Mouse (Mus musculus) granulocyte monocyte progenitor cell, adult 5-6 weeks (primary cell): ENCODE measurements around the gene Uap1. TPM values are rescaled to one million over a fixed set of nuclear protein-coding genes. Genes with fewer than 3 reads are reported as not detected.

Source experiments
- ATAC-seq: replicated peaks from 2 replicates; pipeline ENCODE4 v1.8.0; 2016; ENCODE audit warnings: mild to moderate bottlenecking, moderate TSS enrichment, inconsistent platforms; ENCODE audit not compliant: poor library complexity, severe bottlenecking
- total RNA-seq, 2 experiments: library from RNA; stranded (forward) in 1 of 2; stranded (reverse) in 1 of 2; fragments of 200-712, 200-1000 nt in 1 of 2; fragments of >200 nt in 1 of 2; fragmentation: Nextera tagmentation in 1 of 2; gene quantifications; 2 replicates each; pipeline ENCODE4 v1.2.3; 2014 to 2017

Gene Uap1
- total RNA-seq (2014; fragmentation: Nextera tagmentation): 48.9 and 49.5 TPM in 2 replicates
- 74.7 and 144 TPM in 2 replicates for total RNA-seq (2017)

DNA sequence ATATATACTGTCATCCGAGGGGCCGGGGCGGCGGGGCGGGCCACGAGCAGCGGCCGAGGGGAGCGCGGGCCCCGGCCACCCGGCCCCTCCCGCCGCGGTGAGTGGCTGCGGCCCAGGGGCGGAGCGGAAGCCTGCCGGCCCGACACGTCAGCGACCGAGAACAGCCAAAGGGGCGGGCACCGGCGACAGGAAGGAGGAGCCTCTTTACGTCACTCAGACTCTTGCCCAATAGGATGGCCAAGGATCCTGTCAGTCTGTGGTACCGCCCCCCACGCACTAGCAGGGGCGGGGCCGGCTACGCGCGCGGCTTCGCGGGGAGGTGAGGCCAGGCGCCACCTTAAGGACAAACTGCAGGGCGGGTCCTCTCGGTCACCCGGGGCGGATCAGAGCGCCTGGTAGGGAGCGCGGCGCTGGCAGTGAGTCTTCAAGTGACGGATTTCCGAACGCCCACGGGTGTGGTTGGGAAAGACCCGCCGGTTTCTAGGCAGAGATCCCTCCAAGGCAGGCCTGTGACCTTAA lies at the start of gene Uap1:
Gene Uap1, minus strand, starts transcription at position 144 of the 519 bp plus-strand sequence.
- ATAC-seq: peak; percentile 85

DNA sequence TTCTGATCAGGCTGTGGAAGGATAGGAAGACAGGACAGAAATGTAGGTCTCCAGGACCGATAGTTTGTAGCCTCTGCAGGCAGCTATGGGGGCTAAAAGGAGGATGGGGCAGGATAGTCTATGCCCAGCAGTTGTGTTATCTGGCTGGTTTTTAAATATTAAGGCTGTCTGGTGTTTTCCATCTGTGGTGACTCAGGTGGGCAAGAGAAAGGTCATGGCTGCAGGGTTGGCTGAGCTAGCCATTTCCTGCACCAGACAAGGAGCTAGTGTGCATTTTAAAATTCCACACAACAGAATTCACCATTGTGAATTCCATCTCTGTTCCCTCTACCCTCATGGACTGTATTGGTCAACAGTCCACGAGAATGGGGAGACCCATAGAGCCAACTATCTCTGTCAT lies 48.5 kb upstream of the Uap1 start:
- no peak for ATAC-seq

DNA sequence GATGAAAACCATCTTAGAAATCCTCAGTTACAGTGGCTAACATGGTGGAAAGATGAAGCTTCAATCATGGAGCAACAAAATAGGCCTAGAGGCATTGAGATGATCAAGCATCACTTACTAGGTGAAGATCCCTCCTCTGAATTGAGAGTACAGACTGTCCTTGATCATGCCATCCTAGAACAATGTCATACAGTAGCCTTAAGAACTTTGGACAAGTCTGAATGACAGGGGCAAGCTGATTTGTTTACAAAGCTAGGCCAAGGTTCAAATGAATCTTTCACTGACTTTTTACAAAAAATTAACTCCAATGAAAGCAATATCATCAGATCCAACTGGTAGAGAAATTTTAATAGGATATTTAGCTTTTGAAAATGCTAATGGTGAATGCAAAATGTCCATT lies 45.6 kb upstream of the Uap1 start:
- ATAC-seq: no peak

DNA sequence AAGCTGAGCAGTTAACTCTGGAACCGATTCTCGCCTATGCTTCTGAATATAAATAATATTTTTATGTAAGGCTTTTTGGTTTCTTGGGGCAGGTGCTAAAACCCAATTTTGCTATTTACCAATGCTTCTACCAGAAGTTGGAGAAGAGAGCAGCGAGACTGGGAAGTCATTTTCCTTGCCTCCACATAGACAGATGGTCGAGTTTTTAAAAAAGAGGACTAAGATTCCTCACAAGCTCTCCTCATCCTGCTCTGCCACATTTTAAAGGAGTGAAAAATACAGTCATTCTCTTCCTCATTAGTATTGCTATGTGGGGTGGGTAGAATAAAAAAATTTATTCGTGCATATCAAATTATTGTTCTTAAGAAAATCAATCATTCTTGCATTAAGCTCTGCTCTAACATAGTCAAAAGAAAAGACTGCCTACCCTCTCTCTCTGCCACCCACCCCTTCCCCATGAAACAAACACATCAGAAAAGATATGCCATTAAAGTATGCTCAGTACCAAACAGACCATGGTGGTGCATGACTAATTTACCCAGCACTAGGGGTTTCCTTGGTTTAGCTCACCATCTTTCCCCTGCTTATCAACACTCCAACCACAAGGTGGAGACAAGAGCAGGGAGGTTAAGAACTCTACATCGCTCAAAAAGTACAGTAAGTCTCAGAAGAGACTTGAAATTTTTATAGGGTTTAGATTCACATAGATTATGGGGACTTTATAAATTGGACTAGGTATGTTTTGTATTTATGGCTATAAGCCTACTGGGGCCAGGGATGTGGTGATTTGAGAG lies 43.5 kb upstream of the Uap1 start:
- peak; percentile 76 for ATAC-seq

DNA sequence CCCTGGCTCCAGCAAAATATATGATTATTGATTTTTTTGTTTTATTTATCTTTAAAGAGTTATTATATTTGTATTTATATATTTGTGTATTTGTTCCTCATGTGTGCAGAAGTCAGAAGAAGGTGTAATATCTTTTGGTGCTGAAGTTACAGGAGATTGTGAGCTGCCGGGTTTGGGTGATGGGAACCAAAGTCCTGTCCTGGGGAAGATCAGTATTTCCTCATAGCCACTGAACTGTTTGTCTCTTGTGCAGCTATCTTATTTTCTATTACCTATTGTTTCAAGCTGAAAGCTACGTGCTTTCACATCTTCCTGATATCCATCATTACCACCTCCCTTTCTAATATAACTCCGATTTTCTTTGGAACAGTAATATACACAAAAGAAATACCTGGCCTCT lies 40.8 kb upstream of the Uap1 start:
- no peak for ATAC-seq

DNA sequence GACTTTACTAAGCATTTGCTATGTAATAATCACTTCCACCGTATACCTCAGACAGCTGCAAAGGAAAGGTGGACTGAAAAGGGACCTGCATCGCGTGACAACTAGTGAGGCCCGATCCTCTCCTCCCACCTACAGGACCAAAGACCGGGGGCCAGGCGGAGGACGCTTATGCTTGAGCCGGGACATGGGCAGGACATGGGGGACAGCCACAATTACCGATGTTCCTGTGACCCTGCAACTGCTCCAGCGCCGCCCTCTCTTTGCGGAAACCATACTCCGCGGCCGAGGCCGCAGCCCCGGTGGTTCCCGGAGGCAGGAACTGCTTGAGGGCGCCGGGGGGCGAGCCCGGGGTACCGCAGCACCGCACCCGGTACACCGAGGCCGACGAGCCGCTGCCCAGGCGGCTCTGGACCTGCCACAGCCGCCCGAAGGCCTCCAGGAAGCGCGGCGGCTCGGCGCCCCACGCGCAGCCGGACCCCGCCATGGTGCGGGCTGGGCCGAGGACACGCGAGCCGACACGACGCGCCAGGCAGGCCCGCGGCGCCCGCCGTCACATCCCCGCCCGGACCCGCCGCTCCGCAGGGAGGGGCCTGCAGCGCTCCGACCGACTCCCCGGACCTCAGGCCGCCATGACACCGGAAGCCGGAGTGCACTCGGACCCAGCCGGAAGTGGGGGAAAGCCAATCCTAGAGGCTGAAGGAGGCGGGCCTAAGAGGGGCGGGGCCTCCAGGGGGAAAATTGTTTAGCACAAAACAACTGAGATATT lies 40.2 kb upstream of the Uap1 start, which contains the start of gene Uhmk1:
Gene Uhmk1, minus strand, starts transcription at position 641 of the 766 bp plus-strand sequence.
- ATAC-seq: peak; percentile 94

DNA sequence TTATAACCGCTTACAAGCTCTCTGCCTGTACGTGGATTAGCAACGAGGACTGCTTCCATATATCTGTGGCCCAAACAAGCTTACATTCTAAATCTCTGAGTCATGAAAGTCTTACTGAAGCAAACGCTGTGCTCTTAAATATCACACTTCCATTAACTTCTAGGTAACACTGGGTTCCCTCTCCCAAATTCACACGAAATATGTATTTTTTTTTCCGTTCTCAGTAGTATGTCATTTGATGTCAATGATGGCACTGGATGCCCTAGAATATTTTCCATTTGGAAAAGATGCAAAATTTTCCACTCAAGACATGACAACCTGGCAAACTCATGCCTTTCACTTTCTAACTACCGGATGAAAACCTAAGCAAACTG lies 39.6 kb upstream of the Uap1 start:
- no peak for ATAC-seq

DNA sequence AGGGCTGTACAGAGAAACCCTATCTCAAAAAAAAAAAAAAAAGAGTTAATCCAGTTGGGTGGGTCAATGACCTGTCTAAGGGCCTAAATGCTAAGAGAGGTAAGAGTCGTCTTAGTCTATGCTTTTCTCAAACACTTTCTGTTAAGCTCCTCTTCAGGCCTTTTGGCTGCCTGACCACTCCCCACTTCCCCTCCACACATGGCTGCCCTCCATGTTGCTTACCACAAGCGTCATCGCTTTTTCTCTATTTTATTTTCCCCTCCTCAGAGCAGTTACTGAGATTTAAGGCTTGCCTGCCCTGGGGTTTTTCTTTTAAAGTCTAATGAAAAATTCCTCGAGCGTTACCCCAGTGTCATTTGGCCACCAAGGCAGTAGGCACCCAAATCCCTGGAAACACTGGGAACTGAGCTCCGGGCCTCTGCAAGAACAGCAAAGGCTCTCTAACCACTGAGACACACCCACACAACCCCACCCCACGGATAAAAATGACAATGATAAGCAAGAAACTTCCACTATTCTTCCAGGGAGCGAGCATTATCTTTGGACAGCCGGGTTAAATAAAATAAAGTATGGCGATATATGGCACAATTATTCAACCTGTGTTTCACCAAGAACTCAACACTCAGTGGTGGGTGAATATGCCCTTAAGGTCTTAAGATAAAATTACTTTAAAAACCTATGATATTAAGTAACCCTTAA lies 38.6 kb upstream of the Uap1 start:
- ATAC-seq: no peak

DNA sequence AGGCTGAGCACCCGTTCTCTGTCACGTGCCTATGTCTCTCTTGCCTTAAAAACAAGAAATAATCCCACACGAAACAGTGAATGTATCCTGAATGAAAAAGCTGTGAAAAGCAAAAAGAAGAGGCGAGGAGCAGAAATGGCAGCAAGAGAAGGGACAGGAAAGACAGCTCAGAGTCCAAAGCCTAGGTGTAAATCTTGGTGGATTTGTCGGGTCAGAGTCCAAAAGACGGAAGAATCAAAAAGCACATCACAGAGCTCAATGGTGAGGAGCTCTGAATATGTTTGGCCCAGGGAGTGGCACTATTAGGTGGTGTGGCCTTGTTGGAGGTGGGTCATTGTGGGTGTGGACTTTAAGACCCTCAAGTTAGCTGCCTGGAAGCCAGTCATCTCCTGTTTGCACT lies 31.6 kb upstream of the Uap1 start:
- ATAC-seq: no peak

DNA sequence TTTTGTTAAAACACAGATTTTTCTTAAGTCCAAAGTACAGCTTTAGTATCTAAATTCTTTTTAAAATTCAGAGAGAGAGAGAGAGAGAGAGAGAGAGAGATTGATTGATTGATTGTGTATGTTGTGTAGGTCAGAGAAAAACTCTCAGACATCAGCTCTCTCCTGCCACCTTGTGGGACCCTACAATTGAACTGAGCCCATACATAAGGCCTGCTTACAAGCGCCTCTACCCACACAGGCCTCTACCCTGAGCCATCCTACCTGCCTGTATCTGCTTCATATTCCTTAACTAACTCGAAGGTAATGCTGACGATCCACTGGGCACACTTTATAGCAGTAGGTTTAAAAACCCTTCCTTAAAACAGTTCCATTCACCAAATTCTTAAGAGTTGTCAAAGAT lies 25.6 kb upstream of the Uap1 start:
- ATAC-seq: 0 out of 2 replicates have a peak, but pooled peaks have one; percentile 27

DNA sequence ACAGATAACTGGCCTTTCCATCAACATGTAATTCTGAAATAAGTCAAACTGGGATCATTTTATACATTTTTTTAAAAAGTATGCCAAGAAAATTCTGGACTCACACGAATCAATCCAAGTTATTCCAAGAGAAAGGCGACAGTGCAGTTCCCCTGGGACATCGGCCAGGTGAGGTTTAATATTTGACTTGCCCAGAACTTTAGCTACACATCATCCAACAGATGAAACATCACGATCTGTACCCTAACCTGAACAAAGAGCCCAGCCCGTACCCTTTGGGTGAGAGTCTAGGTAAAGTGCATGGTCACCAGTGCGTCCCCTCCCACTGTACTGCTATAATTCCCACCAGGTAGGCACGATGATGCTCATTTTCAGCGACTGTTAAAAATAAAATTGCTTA lies 21.5 kb upstream of the Uap1 start:
- ATAC-seq: no peak

DNA sequence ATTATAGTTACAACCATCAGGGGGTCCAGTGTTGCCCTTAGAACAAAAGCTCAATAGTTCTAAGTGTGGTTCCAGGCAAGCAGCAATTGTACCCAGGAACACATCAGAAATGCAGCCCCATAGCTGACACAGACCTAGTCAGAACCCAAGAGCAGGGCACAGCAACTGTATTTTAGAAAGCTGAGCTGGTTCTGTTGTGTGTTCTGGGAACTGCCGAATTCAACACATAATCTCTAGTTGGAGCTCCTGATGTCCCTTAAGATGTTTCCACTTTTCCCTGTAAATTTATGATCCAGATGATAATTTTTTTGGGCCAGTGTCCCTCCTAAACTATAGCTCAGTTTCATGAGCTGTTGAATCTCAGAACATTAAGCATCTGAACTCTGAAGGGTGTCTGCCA lies 17.2 kb upstream of the Uap1 start:
- ATAC-seq: no peak

DNA sequence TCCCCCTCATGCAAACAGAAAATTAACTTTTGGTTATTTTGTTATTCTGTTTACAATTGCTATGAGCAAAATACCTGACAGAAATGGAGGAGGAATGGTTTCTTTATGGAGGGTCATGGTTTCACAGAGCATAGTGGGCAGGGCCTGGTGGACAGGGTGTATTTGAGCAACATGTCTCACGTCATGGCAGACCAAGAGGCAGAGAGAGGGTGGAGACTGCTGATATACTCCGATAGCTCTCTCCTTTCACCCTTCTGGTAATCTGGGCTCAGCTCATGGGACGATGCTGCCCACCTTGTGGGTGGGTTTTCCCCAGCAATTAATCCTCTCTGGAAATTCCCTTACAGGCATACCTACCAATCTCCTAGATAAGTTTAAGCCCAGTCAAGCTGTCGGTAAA lies 15.5 kb upstream of the Uap1 start:
- ATAC-seq: no peak

DNA sequence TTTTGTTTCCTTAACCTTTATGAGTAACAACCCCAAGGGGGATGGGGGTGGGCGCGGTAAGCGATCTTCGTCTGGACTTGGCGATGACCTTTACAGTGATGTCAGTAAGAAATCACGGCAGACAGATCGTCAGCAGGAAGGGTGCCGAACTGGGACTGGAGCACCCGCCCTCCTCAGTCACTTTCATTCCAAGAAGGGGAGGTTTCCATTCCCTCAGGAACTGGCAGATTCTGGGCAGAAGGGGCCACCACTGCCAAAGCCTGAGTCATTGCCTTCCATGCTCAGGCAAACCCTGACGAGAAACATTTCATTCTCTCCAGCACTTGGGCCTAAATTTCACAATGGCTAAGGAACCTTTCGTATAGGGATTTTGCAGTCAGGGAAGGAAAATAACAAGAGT lies 13.8 kb upstream of the Uap1 start:
- no peak for ATAC-seq

DNA sequence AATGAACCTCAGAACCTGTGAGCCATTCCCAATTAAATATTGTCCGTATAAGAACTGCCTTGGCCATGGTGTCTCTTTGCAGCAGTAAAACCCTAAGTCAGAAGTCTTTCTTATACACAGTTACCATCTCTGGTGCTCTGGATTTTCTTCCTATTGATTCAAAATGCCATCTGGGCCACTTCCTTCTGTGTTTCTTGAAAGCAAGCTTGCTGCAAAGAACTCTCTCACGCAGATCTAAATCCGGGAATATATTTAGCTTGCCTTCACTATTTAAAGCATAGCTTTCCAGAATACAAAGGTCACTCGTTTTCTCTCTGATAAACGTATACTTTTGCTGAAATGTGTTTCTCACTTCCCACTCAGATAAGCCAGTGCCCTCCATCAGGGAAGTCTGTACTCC lies 11.8 kb upstream of the Uap1 start:
- ATAC-seq: no peak

DNA sequence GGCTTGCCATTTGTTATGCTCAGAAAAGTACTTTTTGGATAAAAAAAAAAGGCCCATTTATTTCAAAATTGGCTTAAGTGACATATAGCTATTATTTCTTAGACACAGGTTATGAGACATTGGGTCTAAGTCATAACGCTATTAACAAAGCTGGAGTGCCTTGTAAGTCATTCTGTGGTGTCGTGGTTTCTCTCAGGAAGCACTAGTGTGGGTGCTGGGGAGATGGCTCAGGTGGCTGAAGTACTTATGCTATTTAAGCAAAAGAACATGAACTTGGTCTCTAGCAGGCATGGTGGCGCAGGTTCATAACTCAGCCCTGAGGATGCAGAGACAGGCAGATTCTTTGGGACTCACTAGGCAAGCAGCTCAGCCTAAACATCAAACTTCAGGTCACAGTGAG lies 10.4 kb upstream of the Uap1 start:
- no peak for ATAC-seq

DNA sequence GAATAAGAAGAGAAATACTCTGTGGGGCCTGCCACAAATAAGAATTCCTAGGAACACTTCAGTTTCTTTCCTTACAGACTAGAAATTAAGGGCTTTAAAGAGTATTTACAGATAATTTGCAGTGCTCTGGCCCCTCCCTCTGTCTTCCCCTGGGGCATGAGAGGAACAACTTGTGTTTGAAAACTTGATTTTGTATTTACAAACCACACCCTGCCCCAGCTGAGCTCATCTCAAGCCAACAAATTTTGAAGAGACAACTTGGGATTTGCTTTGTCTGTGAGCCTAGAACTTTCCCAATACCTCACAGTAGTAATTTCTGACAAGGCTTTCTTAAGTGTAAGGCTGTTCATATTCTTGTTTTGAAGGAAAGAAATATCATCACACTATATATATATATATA lies 7.9 kb upstream of the Uap1 start:
- no peak for ATAC-seq

DNA sequence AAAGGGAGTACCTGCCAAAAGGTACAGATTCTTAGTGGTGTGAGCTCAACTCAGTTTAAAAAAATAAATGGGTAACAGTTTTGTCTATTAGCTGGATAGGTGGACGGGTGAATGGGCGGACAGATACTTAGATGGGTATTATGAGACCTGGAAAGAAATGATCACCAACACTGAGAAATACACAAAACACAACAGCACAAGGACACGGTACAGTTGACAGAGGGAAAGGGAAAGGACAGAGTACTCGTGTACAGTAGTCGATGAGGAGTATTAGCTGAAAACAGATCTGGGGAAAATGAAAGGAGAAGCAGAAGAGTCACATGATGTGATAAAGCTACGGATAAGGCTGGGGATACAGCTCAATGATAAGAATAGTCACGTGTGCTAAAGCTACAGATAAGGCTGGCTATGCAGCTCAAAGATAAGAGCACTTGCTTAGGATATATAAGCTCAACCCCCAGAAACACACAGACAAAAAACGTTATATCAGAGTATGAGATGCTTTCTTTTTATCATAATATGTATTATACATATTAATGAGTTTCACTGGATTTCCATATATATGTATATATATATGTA lies 2.0 kb upstream of the Uap1 start:
- no peak for ATAC-seq

DNA sequence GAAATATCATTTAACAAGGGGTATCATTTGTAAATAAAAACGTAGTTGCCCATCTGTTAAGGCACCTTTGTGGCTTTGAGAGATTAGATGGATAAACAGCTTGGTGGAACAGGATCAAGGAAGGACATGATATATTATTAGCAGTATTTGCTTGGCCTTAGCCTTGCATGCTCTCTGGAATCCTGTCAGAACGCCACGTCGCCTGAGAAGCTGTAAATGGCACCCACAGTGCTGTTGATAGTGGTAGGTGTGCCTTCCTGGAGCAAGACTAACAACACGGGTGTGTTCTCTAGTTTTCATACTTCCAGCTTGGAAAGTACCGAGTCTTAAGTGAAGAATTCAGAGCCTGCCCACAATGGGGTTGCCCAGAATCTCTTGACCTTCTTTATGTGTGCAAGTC lies 1.1 kb upstream of the Uap1 start:
- no peak for ATAC-seq

DNA sequence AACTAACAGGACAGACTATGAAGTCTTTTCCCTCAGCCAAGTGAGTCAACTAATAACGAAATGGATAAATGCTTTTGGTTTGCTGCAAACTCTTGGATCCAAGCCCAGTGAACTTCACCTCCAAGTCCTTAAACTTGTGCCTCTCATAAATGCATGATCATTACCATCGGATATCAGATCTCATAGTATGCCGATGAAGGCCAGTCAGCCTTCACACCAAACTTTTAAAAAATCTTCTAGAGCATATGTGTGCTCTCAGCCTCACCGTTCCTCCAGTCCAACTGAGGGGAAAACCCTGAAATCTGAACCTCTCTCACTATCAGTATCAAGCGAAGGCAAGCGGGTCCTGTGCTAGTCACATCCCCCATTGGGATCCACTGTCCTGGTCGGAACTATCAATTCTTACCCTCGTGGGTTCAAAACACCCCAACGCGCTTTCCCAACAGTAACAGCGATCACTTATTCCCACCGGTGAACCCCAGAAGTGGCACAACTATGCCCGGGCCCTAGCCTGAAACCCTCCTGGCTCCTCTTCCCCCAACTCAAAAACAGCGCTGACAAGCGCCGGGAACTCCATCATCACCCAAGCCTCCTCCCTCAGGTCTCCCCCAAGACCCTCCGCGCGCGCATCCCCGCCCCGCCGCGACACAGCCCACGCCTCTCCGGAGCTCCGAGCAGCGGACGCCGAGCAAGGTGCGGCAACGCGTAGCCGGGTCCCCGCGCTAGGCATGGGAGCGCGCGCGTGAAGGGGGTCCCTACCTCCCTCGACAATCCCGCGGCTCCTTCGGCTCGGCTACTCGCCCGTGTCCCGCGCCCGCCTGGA lies 555 bp downstream of the Uap1 start:
- peak; percentile 4; the same call in 1 of the 2 replicates for ATAC-seq
